21 mouse cellular contexts compared by ENCODE assay signal in genomic region chr11:32544041-32544440, GRCm38 (mm10). TPM values are rescaled to one million over a fixed set of nuclear protein-coding genes. Genes with fewer than 3 reads are reported as not detected.
DNase-seq lines count a peak whose midpoint lies in the region; ATAC-seq lines count a peak whose summit lies in the region.
"Had no signal": no experiment of that assay in that cellular context is flagged by ENCODE, and none has a peak within 500 bp of the region (broad histone marks: within the 10 kb centered on the region; RNA-seq: fewer than 3 reads in every experiment).

No protein-coding gene starts in this region.

- DNase-seq in cerebellum, adult 9-11 months: peak; percentile 42
- DNase-seq in cerebellum, postnatal 10 days: no peak
- DNase-seq in kidney, postnatal 10 days: peak; percentile 61
- DNase-seq in urinary bladder, postnatal 4 days (ENCODE audit: low spot score in 2 of 2): no peak
- DNase-seq: adrenal gland, postnatal 10 days; cerebellum, postnatal 36 days; lung, adult 18-20 months; midbrain, embryonic 14.5 days; thymus, adult 18-20 months had no signal

- 86% methylated on average over 6 of the region's 6 CpGs for WGBS in kidney, embryonic 14.5 days
- 93% methylated on average over 6 of the region's 6 CpGs for WGBS in macrophage (ENCODE audit: missing documents)

- H3K9ac ChIP-seq in kidney, embryonic 14.5 days (ENCODE audit: low read depth, low read length): no peak overlapping the region
- H3K9ac ChIP-seq: embryonic facial prominence, embryonic 15.5 days; forebrain, embryonic 12.5 days; neural tube, embryonic 15.5 days; stomach, embryonic 15.5 days had no signal

- H3K36me3 ChIP-seq in kidney, embryonic 14.5 days (ENCODE audit: control insufficient read depth, insufficient read depth, low read length): no peaks in the 10 kb centered on the region
- peaks cover 75% of the 10 kb centered on the region for H3K36me3 ChIP-seq in megakaryocyte, embryonic 14.5 days (replicated peaks; ENCODE audit: low read length)
- H3K36me3 ChIP-seq in macrophage (ENCODE audit: inconsistent target): no peaks in the 10 kb centered on the region; the same call in 1 of the 2 replicates
- H3K36me3 ChIP-seq: embryonic facial prominence, embryonic 15.5 days; forebrain, embryonic 12.5 days; limb, embryonic 10.5 days; neural tube, embryonic 15.5 days; stomach, embryonic 15.5 days had no signal

- no peak overlapping the region for H3K4me2 ChIP-seq in kidney, embryonic 14.5 days (replicated peaks; ENCODE audit: low read depth, low read length)
- H3K4me2 ChIP-seq: embryonic facial prominence, embryonic 15.5 days; forebrain, embryonic 12.5 days; neural tube, embryonic 15.5 days; stomach, embryonic 15.5 days had no signal

- H3K27me3 ChIP-seq in kidney, embryonic 14.5 days (ENCODE audit: control insufficient read depth, insufficient read depth, low read length): no peaks in the 10 kb centered on the region
- H3K27me3 ChIP-seq in megakaryocyte, embryonic 14.5 days (replicated peaks): no peaks in the 10 kb centered on the region
- H3K27me3 ChIP-seq: embryonic facial prominence, embryonic 15.5 days; neural tube, embryonic 15.5 days; Patski; stomach, embryonic 15.5 days had no signal

- H3K4me1 ChIP-seq in kidney, embryonic 14.5 days (ENCODE audit: control insufficient read depth, insufficient read depth, low read length): peaks cover 25% of the 10 kb centered on the region
- H3K4me1 ChIP-seq in megakaryocyte, embryonic 14.5 days: peaks cover 99% of the 10 kb centered on the region

- H3K27ac ChIP-seq in kidney, embryonic 14.5 days (ENCODE audit: low read depth, low read length): no peak overlapping the region
- H3K27ac ChIP-seq in macrophage: peak overlapping the region; percentile 94
- H3K27ac ChIP-seq: embryonic facial prominence, embryonic 15.5 days; forebrain, embryonic 12.5 days; kidney, postnatal 0 days; neural tube, embryonic 15.5 days had no signal

- no peak overlapping the region for H3K4me3 ChIP-seq in kidney, embryonic 14.5 days (ENCODE audit: low read length)
- peak overlapping the region; percentile 75 for H3K4me3 ChIP-seq in megakaryocyte, embryonic 14.5 days (replicated peaks)
- H3K4me3 ChIP-seq in macrophage (ENCODE audit: inconsistent target): no peak overlapping the region
- H3K4me3 ChIP-seq: embryonic facial prominence, embryonic 15.5 days; forebrain, embryonic 12.5 days; limb, embryonic 10.5 days; neural tube, embryonic 15.5 days; stomach, embryonic 15.5 days had no signal

- H3K9me3 ChIP-seq in kidney, embryonic 14.5 days (ENCODE audit: control insufficient read depth, low read length): no peaks in the 10 kb centered on the region
- H3K9me3 ChIP-seq in megakaryocyte, embryonic 14.5 days: no peaks in the 10 kb centered on the region
- H3K9me3 ChIP-seq: embryonic facial prominence, embryonic 15.5 days; forebrain, embryonic 12.5 days; limb, embryonic 10.5 days; neural tube, embryonic 15.5 days; stomach, embryonic 15.5 days had no signal

- no peak for ATAC-seq in kidney, embryonic 14.5 days (ENCODE audit: low FRiP score, low TSS enrichment)
- no peak for ATAC-seq in megakaryocyte, adult 5-6 weeks (ENCODE audit: poor library complexity, severe bottlenecking)
- ATAC-seq: inflammation-experienced regulatory T-cells, adult 6 months; Patski had no signal

- peaks cover 87% of the 10 kb centered on the region for H3K79me2 ChIP-seq in macrophage (ENCODE audit: inconsistent target)

RNA-seq across cellular contexts. Expression of gene Stk10, which starts 10.9 kb away (rescaled TPM):
- polyA plus RNA-seq in kidney, embryonic 14.5 days (2014; fragmentation: Nextera tagmentation; extraction: Ambion mirVana): 3.5 TPM in 2 replicates
- polyA plus RNA-seq in megakaryocyte, embryonic 14.5 days (2012; ENCODE audit: insufficient read depth, low replicate concordance): 21.6 and 28.3 TPM in 2 replicates
- 88.8 and 98.5 TPM in 2 replicates for total RNA-seq in megakaryocyte, adult 5-6 weeks (2015)
- total RNA-seq in megakaryocyte, adult 5-6 weeks (2017): 115 and 125 TPM in 2 replicates
- total RNA-seq in macrophage (2018; cell fraction: chromatin; rRNA removed): 100 to 1,000 TPM in 1 of 26 experiments, 10 to 100 TPM in 24, 1 to 10 TPM in 1; 6.6 to 115 (median 23.7) TPM
- total RNA-seq in macrophage (2018; cell fraction: cytosol; rRNA removed): 10 to 100 TPM in 24 of 26 experiments, 1 to 10 TPM in 2; 9.2 to 19.3 (median 16.1) TPM
- 10 to 100 TPM in 25 of 26 experiments, 1 to 10 TPM in 1; 9.8 to 41.0 (median 20.4) TPM for total RNA-seq in macrophage (2018; cell fraction: nucleus; rRNA removed)
- 15.5 to 19.3 TPM (median 18.5 TPM) in 3 replicates for polyA plus RNA-seq in macrophage (2018)

RNA-seq across cellular contexts. Expression of gene Efcab9, which starts 12.2 kb away (rescaled TPM):
- polyA plus RNA-seq in kidney, embryonic 14.5 days (2014; fragmentation: Nextera tagmentation; extraction: Ambion mirVana): 0.43 and 0.46 TPM in 2 replicates
- 0.38 TPM in 1 of 2 replicates, not detected in the other for polyA plus RNA-seq in megakaryocyte, embryonic 14.5 days (2012; ENCODE audit: insufficient read depth, low replicate concordance)
- 0.20 and 2.2 TPM in 2 replicates for total RNA-seq in megakaryocyte, adult 5-6 weeks (2015)
- total RNA-seq in megakaryocyte, adult 5-6 weeks (2017): 1.6 and 2.0 TPM in 2 replicates
- total RNA-seq in macrophage (2018; cell fraction: chromatin; rRNA removed): not detected
- total RNA-seq in macrophage (2018; cell fraction: cytosol; rRNA removed): under 1 TPM in 5 of 26 experiments, not detected in 21; 0.22 to 0.54 (median 0.29) TPM
- 1 to 10 TPM in 1 of 26 experiments, not detected in 25; 1.3 TPM for total RNA-seq in macrophage (2018; cell fraction: nucleus; rRNA removed)
- not detected in 3 replicates for polyA plus RNA-seq in macrophage (2018)
- polyA plus RNA-seq: embryonic facial prominence, embryonic 15.5 days; midbrain, embryonic 14.5 days; neural tube, embryonic 15.5 days had no signal

Comparison
In these comparisons a context has a peak if more than half of its experiments do, and no peak if none do; other contexts are left out.
1. DNase-seq: peak in cerebellum, adult 9-11 months (single experiment) and kidney, postnatal 10 days (single experiment); none in cerebellum, postnatal 10 days (0 of 2) and urinary bladder, postnatal 4 days (0 of 2).